Mouse (Mus musculus) MEL (cell line): Measurements from ENCODE around the gene Tmem45b.

ENCODE experiments used
- CHD1 ChIP-seq: IDR thresholded peaks from 2 replicates; pipeline ENCODE4 v1.6.1; 2012; ENCODE audit warnings: low read depth, mild to moderate bottlenecking, inconsistent platforms, low read length, improper control_type of control experiment
- CTCF ChIP-seq, 3 experiments: IDR thresholded peaks in 2 of 3; conservative IDR thresholded peaks in 1 of 3; 2 replicates each; pipeline ENCODE4 v1.5.1; 2011 to 2012; ENCODE audit warnings: low read length in 3 of 3, low read depth in 2 of 3, mild to moderate bottlenecking in 2 of 3, improper control_type of control experiment in 1 of 3, inconsistent platforms in 1 of 3, mixed read lengths in 1 of 3, moderate library complexity in 1 of 3; ENCODE audit not compliant: control insufficient read depth in 1 of 3, insufficient read depth in 1 of 3, poor library complexity in 1 of 3, severe bottlenecking in 1 of 3
- POLR2AphosphoS2 ChIP-seq: IDR thresholded peaks from 2 replicates; pipeline ENCODE4 v1.6.1; 2011; ENCODE audit warnings: low read length, improper control_type of control experiment
- SIN3A ChIP-seq: IDR thresholded peaks from 2 replicates; pipeline ENCODE4 v1.6.1; 2012; ENCODE audit warnings: low read length, improper control_type of control experiment, inconsistent platforms

GRCm38 (mm10) chr9:31452166-31452565 is 12.1 kb downstream of the Tmem45b start:
- TF ChIP-seq POLR2AphosphoS2 (no peak), CTCF (IDR thresholded peaks at IDR 0.05 in 2 of 3, conservative IDR thresholded peaks at IDR 0.05 in 1 of 3; ENCODE audit: control insufficient read depth in 1 of 3, insufficient read depth in 1 of 3, low read depth in 2 of 3, low read length in 3 of 3, poor library complexity in 1 of 3, severe bottlenecking in 1 of 3) (no peak), SIN3A (no peak), CHD1 (no peak)
